Mouse (Mus musculus): Measurements from ENCODE around the gene Gab2.

Gene Gab2

GRCm38 (mm10) chr7:97325156-97325985, 244.0 kb downstream of the Gab2 start:
- 22% methylated on average over 80 of the region's 96 CpGs for WGBS

- 94% methylated on average over 4 of the region's 4 CpGs for WGBS
Measured at GRCm38 (mm10) chr7:97327376-97327775, 246.0 kb downstream of the Gab2 start.

GRCm38 (mm10) chr7:97328891-97329588, 247.7 kb downstream of the Gab2 start:
- 75% methylated on average over 13 of the region's 13 CpGs for WGBS

- WGBS = 77% methylated on average over 3 of the region's 3 CpGs
Measured at GRCm38 (mm10) chr7:97329676-97330075, 248.3 kb downstream of the Gab2 start.

- WGBS = 37% methylated on average over 11 of the region's 11 CpGs
Measured at GRCm38 (mm10) chr7:97330931-97331645, 249.7 kb downstream of the Gab2 start.

GRCm38 (mm10) chr7:97331726-97332666, 250.6 kb downstream of the Gab2 start, which contains the start of the genes Usp35 and Kctd21:
Gene Usp35 (minus strand): TSS chr7:97332020.
Gene Kctd21 (plus strand): TSS chr7:97332327.
- WGBS = 1% methylated on average over 68 of the region's 68 CpGs

- 2% methylated on average over 9 of the region's 9 CpGs for WGBS
Measured at GRCm38 (mm10) chr7:97332667-97333041, 251.3 kb downstream of the Gab2 start.

GRCm38 (mm10) chr7:97333113-97333898, 251.9 kb downstream of the Gab2 start:
- WGBS = 76% methylated on average over 6 of the region's 6 CpGs

- WGBS = 81% methylated on average over 2 of the region's 2 CpGs
Measured at GRCm38 (mm10) chr7:97334406-97334805, 253.0 kb downstream of the Gab2 start.

- WGBS = 57% methylated on average over 1 of the region's 1 CpGs
Measured at GRCm38 (mm10) chr7:97336678-97337077, 255.3 kb downstream of the Gab2 start.

GRCm38 (mm10) chr7:97338593-97338992, 257.2 kb downstream of the Gab2 start:
- WGBS = 91% methylated on average over 4 of the region's 4 CpGs

GRCm38 (mm10) chr7:97339623-97340022, 258.2 kb downstream of the Gab2 start:
- 61% methylated on average over 7 of the region's 7 CpGs for WGBS

- 74% methylated on average over 18 of the region's 18 CpGs for WGBS
Measured at GRCm38 (mm10) chr7:97340907-97341849, 259.8 kb downstream of the Gab2 start.

- 66% methylated on average over 2 of the region's 2 CpGs for WGBS
Measured at GRCm38 (mm10) chr7:97342961-97343360, 261.6 kb downstream of the Gab2 start.

- 58% methylated on average over 2 of the region's 2 CpGs for WGBS
Measured at GRCm38 (mm10) chr7:97344655-97345054, 263.3 kb downstream of the Gab2 start.

GRCm38 (mm10) chr7:97345229-97345871, 264.0 kb downstream of the Gab2 start:
- WGBS = 39% methylated on average over 10 of the region's 10 CpGs

GRCm38 (mm10) chr7:97346111-97346821, 264.9 kb downstream of the Gab2 start:
- WGBS = 54% methylated on average over 9 of the region's 9 CpGs

GRCm38 (mm10) chr7:97346822-97347166, 265.4 kb downstream of the Gab2 start:
- 78% methylated on average over 4 of the region's 4 CpGs for WGBS

Data from cerebral cortex, adult 2 months (tissue).